Mouse (Mus musculus) adrenal gland, postnatal 10 days (tissue): ENCODE measurements at regions not wholly inside any gene's neighbourhood (a gene's known extent, or its start where the extent isn't known, plus 50 kb on each side); places are given as distances from the start of the nearest gene placed in this dataset.

Source experiments
- DNase-seq: peaks from one replicate; pipeline ENCODE4 v3.0.0; 2021; ENCODE audit warnings: mixed read lengths

- DNase-seq = no peak
Observed at GRCm38 (mm10) chr9:41765816-41766532, 358.1 kb downstream of the Sorl1 start.

- DNase-seq = no peak
Observed at GRCm38 (mm10) chr9:41761050-41761576, 363.0 kb downstream of the Sorl1 start.

DNA sequence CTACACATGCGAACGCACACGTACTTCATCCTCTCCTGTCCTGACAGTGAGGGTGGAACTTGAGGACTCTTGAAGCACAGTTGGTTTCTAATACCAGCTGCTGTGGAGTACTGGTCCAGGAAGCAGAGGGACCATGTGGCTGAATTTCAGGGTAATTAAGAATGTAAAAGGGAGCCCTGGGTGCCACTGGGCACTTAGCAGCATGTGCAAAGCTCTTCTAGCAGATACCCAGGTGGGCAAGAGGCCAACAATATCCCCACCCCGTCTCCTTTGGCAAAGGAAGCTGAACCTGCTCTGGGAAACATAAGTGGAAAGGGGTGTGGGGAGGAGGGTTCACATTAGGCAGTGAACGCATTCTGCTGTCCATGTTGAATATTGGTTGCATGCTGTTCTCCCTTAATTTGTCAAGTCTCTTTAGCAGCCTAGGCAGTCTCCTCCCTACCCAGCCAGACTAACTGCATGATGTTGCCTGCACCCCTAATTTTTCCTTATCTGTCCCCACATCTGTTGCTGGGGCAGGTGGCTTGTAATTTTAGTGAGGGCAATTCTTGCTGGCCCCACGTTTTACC, 369.6 kb downstream of the Sorl1 start:
- no peak for DNase-seq

DNA sequence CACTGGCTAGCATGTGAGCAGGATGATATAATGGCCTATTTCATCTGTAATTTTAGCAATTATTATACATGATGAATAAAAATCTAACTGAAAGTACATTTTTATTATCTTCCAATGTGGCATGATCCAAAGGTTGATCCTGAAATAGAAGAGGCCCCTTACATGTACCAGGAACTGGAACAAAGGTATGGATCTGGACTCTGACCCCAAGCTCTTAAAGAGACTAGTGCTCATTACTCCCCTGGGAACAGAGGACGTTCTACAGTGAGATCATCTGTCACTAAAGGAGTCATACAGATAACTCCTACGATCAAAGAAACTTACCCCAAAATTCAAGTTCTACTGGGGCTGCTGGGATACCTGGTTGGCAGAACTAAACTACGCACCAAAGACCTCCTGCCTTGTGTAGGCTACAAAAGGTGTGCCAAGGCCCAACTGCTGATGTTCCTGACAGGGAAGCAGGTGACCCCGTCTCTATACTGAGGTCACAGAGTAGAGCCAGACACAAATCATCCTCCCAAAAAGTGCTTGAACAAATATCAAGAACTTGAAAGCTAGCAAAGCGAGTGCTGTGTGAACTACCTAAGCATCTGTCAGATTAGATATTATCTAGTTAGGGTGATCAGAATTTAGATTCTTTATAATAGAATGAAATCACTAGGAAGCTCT, 378.0 kb downstream of the Sorl1 start:
- no peak for DNase-seq

- DNase-seq = peak; percentile 34
Observed at GRCm38 (mm10) chr9:41741500-41741899, 382.6 kb downstream of the Sorl1 start.

DNA sequence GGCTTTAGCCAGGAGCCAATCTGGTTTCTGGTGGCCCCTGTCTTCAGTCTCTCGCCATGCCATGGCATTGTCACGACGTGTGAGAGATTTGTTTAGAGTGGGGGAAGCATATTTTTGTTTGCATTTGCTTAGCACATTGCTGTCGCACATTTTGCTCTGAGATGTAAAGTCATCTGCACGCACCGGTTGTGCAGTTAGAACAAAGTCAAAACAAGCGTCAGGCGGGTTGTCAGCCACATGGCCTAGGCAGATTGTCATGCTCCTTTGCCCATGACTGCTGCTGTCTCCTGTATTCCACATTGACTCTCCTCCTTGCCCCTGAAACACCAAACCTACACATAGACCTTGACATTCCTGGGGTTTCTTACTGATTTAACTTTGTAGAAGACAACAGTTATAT, 383.6 kb downstream of the Sorl1 start:
- DNase-seq = no peak

- no peak for DNase-seq
Observed at GRCm38 (mm10) chr9:41737671-41738070, 386.4 kb downstream of the Sorl1 start.

DNA sequence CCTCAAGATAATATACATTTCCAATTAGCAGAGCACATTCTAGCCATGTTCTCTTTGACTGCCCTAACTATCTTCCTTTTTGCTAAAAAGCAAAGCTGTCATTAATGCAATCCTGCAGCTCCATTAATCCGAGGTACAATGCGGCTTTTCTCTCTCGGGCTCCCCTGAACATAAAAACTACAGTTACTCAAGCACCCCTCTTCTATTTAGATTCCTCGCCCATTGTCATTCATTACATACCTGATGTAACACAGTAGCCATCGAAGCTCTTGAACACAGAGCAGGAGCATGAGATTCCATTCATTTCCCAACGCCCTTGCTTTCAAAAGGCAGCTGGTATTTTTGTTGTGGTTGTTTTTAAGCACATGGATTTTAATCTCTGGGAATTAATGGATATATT, 387.2 kb downstream of the Sorl1 start:
- DNase-seq = no peak

- no peak for DNase-seq
Observed at GRCm38 (mm10) chr9:41736234-41736859, 387.8 kb downstream of the Sorl1 start.

DNA sequence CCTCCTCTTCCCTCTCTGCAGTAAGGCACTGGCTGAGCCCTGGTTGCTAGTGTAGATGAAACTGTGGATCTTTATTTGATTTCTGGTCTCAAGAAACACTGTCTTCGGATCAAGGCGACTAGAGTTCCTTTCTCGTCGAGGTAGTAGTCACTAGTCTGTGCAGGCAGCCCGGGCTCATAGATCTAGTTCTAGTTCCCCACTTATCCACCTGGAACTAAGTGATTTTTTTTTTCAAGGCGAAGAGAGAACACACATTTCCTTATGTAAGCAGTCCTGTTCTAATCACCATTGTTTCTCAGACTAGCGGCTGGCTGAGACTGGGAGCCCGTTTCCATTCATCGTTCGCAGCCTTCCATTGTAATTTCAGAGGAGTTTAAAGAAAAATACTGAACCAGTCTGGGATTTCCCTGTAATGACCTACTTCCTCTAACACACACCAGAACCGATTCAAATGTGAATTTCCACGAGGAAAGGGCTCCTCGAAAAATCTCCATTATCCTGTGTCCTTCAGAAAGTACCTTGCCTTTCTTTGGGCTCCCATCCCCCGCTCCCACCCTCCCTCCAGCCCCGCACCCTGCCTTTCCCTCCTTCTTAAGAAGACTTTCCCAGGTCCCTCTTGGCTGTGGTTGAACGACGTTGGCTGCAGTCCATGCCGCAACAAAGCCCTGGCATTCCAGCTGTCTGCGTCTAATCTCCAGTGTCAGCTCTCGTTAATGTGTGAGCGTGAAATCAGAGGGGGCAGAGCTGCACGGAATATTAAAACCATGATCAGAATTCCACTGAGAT, 388.5 kb downstream of the Sorl1 start:
- DNase-seq = peak; percentile 64

DNA sequence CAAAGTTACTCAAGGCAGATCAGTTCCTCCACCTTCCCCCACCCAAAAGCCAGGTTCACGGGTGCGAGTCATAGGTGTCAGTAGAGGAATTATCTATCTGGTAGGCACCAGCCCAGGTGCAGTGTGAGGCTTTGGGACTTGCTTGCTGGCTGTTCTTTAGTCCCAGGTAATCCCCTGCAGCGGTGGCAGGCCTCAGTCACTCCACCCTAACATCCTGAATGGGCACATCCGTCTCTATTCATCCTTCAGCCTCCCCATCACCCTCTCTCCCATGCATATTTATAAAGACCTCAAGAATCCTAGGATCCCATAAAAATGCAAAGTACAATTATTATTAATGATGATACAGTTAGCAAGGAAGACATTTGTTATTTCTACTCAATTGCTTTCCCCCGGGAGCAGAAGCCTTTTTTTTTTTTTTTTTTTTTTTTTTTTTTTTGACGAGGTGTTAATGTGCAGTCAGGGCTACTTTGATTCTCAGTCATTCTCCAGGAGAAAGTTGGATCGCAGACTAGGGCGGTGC, 389.1 kb downstream of the Sorl1 start:
- DNase-seq = no peak

DNA sequence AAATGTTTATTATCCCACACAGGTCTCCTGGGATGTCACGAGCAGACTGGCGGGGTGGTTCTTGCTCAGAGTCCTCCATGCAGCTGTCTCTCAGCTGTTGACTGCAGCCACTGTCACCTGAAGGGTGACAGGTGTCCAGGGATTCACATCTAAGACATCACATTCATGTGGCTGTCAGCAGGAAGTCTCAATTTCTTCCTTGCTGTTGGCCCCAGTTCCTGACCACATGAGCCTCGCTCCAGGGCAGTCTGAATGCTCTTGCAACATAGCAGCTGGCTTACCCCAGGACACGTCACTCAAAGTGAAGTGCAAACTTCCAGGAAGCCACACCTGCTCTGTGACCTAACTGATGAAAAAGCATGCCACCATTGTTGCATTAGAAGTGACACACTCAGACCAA, 402.5 kb downstream of the Sorl1 start:
- no peak for DNase-seq

DNA sequence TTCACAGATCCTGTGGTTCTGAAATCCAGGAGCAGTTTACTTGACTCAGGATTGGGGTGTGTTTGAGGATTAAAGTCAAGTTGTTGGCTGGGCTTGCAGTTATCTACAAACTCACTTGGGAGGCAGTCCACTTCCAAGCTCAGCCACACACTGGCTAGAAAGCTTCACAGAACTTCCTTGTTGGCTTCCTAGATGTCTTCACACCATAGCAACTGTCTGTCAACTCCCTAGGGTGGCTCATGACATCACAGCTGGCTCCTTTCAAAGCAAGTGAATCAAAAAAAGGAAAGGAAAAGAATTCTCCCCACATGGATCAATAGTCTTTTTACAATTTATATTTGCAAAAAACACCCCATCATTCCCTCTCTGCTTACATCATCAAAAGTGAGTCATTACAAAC, 408.9 kb downstream of the Sorl1 start:
- no peak for DNase-seq

- no peak for DNase-seq
Observed at GRCm38 (mm10) chr9:41705972-41706371, 418.1 kb downstream of the Sorl1 start.

DNA sequence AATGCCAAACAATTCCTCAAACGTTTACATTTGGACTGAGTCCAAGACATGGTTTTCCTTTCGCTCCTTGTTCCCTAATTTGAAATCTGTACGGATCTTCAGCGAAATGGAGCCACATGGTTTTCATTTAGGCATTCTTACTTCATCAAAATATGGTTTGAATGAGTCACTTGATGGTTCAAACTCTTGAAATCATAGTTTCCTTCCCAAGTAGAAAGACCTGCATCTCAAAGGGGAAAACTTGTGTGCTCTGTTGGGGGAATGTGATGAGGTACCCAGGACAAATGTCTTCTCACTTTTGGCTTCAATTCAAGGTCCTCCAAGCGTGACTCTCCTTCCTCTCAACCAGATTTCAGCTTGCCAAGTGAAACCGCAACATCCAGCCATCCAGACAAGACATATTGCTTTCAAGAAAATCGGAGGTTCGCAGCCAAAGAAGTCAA, 418.6 kb downstream of the Sorl1 start:
- peak; percentile 12 for DNase-seq

- no peak for DNase-seq
Observed at GRCm38 (mm10) chr9:41703091-41703490, 421.0 kb downstream of the Sorl1 start.

DNA sequence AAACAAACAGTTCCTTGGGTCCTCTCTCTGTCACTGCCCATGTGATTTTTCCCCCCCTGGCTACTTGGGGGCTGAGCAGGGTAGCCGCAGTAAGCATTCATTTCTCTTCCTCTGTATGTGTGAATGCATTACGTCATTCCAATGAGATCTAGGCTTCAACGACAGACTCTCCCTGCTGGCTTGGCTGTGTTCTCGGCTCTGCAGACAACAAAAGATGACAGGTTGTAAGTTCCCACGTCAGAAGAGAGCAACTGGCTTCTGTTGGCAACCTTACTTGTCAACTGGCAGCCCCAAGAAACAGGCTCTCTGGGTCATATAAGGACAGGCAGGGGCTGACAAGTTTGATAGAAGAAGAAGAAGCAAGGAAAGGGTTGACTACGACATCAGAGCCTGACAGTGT, 423.4 kb downstream of the Sorl1 start:
- DNase-seq = no peak

DNA sequence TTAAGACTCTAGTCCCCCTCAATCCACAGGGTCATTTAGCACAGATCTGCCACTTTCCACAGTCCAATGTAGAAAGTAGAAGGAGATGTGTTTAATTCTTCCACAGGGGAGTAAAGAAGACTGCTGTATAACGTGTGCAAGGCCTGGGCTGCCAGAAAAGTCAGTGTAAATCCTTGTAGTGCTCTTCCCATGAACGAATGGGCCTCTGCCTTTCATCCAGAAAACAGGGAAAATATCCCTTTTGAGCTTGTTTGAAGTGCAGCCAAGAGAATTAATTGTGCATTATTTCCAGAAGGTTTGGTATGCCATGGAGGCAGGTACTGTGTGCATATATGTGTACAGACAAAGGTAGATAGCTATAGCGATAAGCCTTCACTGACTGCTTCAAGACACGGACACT, 425.1 kb downstream of the Sorl1 start:
- DNase-seq = no peak

GRCm38 (mm10) chr9:41697611-41698467, 426.3 kb downstream of the Sorl1 start:
- DNase-seq = no peak

DNA sequence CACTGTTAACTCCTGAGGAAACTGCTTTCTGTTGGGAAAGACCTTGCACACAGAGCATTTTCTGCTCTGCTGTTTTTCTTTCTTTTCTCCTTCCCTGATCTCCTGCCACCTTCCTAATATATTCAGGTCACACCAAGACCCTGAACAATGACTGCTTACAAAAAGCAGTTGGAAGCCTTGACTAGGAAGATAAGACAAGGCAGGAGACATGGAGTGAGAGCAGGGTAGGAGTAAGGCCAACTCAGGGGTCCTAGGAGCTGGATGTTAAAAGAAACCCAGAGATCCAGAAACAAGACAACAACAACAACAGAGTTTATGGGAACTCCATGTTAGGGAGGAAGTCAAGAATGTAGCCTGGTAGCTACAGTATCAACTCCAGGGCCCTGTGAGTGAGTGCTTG, 426.9 kb downstream of the Sorl1 start:
- no peak for DNase-seq

- no peak for DNase-seq
Observed at GRCm38 (mm10) chr9:41682911-41683310, 441.2 kb downstream of the Sorl1 start.
